Mouse (Mus musculus) adrenal gland, adult 8-10 months (tissue): ENCODE measurements at regions not wholly inside any gene's neighbourhood (a gene's known extent, or its start where the extent isn't known, plus 50 kb on each side); places are given as distances from the start of the nearest gene placed in this dataset.

ENCODE experiments used
- DNase-seq: peaks from one replicate; pipeline ENCODE4 v3.0.0; 2022

GRCm38 (mm10) chr11:27833736-27834135 lies 505.9 kb downstream of the Gm6685 start:
- DNase-seq = no peak

- no peak for DNase-seq
Observed at GRCm38 (mm10) chr11:27799826-27800620, 539.6 kb downstream of the Gm6685 start.

- no peak for DNase-seq
Observed at GRCm38 (mm10) chr11:27753913-27754218, 585.8 kb downstream of the Gm6685 start.

- peak; percentile 5 for DNase-seq
Observed at GRCm38 (mm10) chr11:27753212-27753912, 586.3 kb downstream of the Gm6685 start.

GRCm38 (mm10) chr11:27726109-27726508 lies 613.6 kb downstream of the Gm6685 start:
- no peak for DNase-seq

- no peak for DNase-seq
Observed at GRCm38 (mm10) chr11:27721346-27721745, 618.3 kb downstream of the Gm6685 start.

- no peak for DNase-seq
Observed at GRCm38 (mm10) chr11:27672436-27672835, 667.2 kb downstream of the Gm6685 start.
